Mouse (Mus musculus) MEL (cell line): ENCODE data around the gene Ptpre. TPM values are rescaled to one million over a fixed set of nuclear protein-coding genes. Genes with fewer than 3 reads are reported as not detected.

Source experiments
- DNase-seq: peaks from one replicate; pipeline ENCODE4 v3.0.0; 2011; ENCODE audit warnings: low read depth, low spot score
- H3K27ac ChIP-seq: 2 replicates; pipeline ENCODE4 v1.5.1; 2012; ENCODE audit warnings: low read depth, mild to moderate bottlenecking, control low read depth, low read length, moderate library complexity; ENCODE audit not compliant: control insufficient read depth
- H3K27me3 ChIP-seq, 2 experiments: fragments of 150-350 bp in 1 of 2; sonication (generic) in 1 of 2; 2 replicates each; pipeline ENCODE4 v1.6.1; 2012; ENCODE audit warnings: low read length in 2 of 2, mild to moderate bottlenecking in 2 of 2, improper control_type of control experiment in 1 of 2, moderate library complexity in 1 of 2; ENCODE audit not compliant: insufficient read depth in 2 of 2, control insufficient read depth in 1 of 2
- H3K36me3 ChIP-seq, 2 experiments: 2 replicates each; pipeline ENCODE4 v1.6.1; 2012 to 2014; ENCODE audit warnings: low read length in 2 of 2, improper control_type of control experiment in 1 of 2, inconsistent platforms in 1 of 2, mild to moderate bottlenecking in 1 of 2; ENCODE audit not compliant: insufficient read depth in 2 of 2, control insufficient read depth in 1 of 2
- H3K4me1 ChIP-seq, 2 experiments: fragments of 150-350 bp in 1 of 2; sonication (generic) in 1 of 2; 2 replicates each; pipeline ENCODE4 v1.6.1; 2012; ENCODE audit warnings: low read length in 2 of 2, improper control_type of control experiment in 1 of 2, mild to moderate bottlenecking in 1 of 2; ENCODE audit not compliant: insufficient read depth in 2 of 2, control insufficient read depth in 1 of 2
- H3K4me3 ChIP-seq, 2 experiments: fragments of 150-350 bp in 1 of 2; sonication (generic) in 1 of 2; 2 replicates each; pipeline ENCODE4 v1.5.1; 2012; ENCODE audit warnings: low read depth in 2 of 2, low read length in 2 of 2, mild to moderate bottlenecking in 2 of 2, moderate library complexity in 2 of 2, control low read depth in 1 of 2, improper control_type of control experiment in 1 of 2; ENCODE audit not compliant: control insufficient read depth in 1 of 2, insufficient read depth in 1 of 2
- H3K79me2 ChIP-seq: 2 replicates; pipeline ENCODE4 v1.6.1; 2012; ENCODE audit warnings: mild to moderate bottlenecking, low read length, moderate library complexity; ENCODE audit not compliant: control insufficient read depth, poor library complexity, insufficient read depth
- H3K9ac ChIP-seq: 2 replicates; pipeline ENCODE4 v1.6.1; 2012; ENCODE audit warnings: low read depth, mild to moderate bottlenecking, control low read depth, low read length, moderate library complexity; ENCODE audit not compliant: control insufficient read depth, poor library complexity, severe bottlenecking
- H3K9me3 ChIP-seq: fragments of 150-350 bp; sonication (generic); replicated peaks from 2 replicates; pipeline ENCODE4 v1.6.1; 2012; ENCODE audit warnings: mild to moderate bottlenecking, low read length, improper control_type of control experiment, moderate library complexity; ENCODE audit not compliant: insufficient read depth
- CHD2 ChIP-seq: IDR thresholded peaks from 2 replicates; pipeline ENCODE4 v1.6.1; 2011; ENCODE audit warnings: low read length, improper control_type of control experiment
- CTCF ChIP-seq, 3 experiments: IDR thresholded peaks in 2 of 3; conservative IDR thresholded peaks in 1 of 3; 2 replicates each; pipeline ENCODE4 v1.5.1; 2011 to 2012; ENCODE audit warnings: low read length in 3 of 3, low read depth in 2 of 3, mild to moderate bottlenecking in 2 of 3, improper control_type of control experiment in 1 of 3, inconsistent platforms in 1 of 3, mixed read lengths in 1 of 3, moderate library complexity in 1 of 3; ENCODE audit not compliant: control insufficient read depth in 1 of 3, insufficient read depth in 1 of 3, poor library complexity in 1 of 3, severe bottlenecking in 1 of 3
- ETS1 ChIP-seq: IDR thresholded peaks from 2 replicates; pipeline ENCODE4 v1.6.1; 2012; ENCODE audit warnings: low read depth, mild to moderate bottlenecking, inconsistent platforms, low read length, improper control_type of control experiment, moderate library complexity
- GABPA ChIP-seq: IDR thresholded peaks from 2 replicates; pipeline ENCODE4 v1.6.1; 2012; ENCODE audit warnings: low read depth, mild to moderate bottlenecking, inconsistent platforms, low read length, improper control_type of control experiment, moderate library complexity
- GATA1 ChIP-seq: IDR thresholded peaks from 2 replicates; pipeline ENCODE4 v1.6.1; 2011; ENCODE audit warnings: low read depth, low read length, improper control_type of control experiment
- JUND ChIP-seq: IDR thresholded peaks from 2 replicates; pipeline ENCODE4 v1.6.1; 2011; ENCODE audit warnings: low read depth, mild to moderate bottlenecking, improper control_type of control experiment, low read length
- MAFK ChIP-seq: IDR thresholded peaks from 2 replicates; pipeline ENCODE4 v1.6.1; 2011; ENCODE audit warnings: low read depth, mild to moderate bottlenecking, low read length, improper control_type of control experiment, borderline replicate concordance
- MAZ ChIP-seq: IDR thresholded peaks from 2 replicates; pipeline ENCODE4 v1.6.1; 2012; ENCODE audit warnings: low read depth, mild to moderate bottlenecking, inconsistent platforms, low read length, improper control_type of control experiment
- MXI1 ChIP-seq: IDR thresholded peaks from 2 replicates; pipeline ENCODE4 v1.6.1; 2011; ENCODE audit warnings: mild to moderate bottlenecking, low read depth, low read length, improper control_type of control experiment
- MYC ChIP-seq: IDR thresholded peaks from 2 replicates; pipeline ENCODE4 v1.6.1; 2011; ENCODE audit warnings: low read depth, mild to moderate bottlenecking, low read length, improper control_type of control experiment, moderate library complexity
- NRF1 ChIP-seq: IDR thresholded peaks from 2 replicates; pipeline ENCODE4 v1.6.1; 2014; ENCODE audit warnings: low read depth, mild to moderate bottlenecking, inconsistent platforms, low read length, improper control_type of control experiment, moderate library complexity; ENCODE audit not compliant: poor library complexity, insufficient read depth, severe bottlenecking
- POLR2A ChIP-seq, 2 experiments: IDR thresholded peaks; 2 replicates each; pipeline ENCODE4 v1.6.1; 2011 to 2012; ENCODE audit warnings: low read length in 2 of 2, mild to moderate bottlenecking in 2 of 2, control low read depth in 1 of 2, improper control_type of control experiment in 1 of 2, low read depth in 1 of 2, moderate library complexity in 1 of 2; ENCODE audit not compliant: control insufficient read depth in 1 of 2, insufficient read depth in 1 of 2, poor library complexity in 1 of 2
- RCOR1 ChIP-seq: IDR thresholded peaks from 2 replicates; pipeline ENCODE4 v1.6.1; 2012; ENCODE audit warnings: low read depth, mild to moderate bottlenecking, inconsistent platforms, low read length, improper control_type of control experiment
- SMC3 ChIP-seq: IDR thresholded peaks from 2 replicates; pipeline ENCODE4 v1.6.1; 2011; ENCODE audit warnings: low read depth, low read length, improper control_type of control experiment
- TAL1 ChIP-seq: IDR thresholded peaks from 2 replicates; pipeline ENCODE4 v1.6.1; 2012; ENCODE audit warnings: mild to moderate bottlenecking, inconsistent platforms, low read length, moderate library complexity, mixed read lengths
- TBP ChIP-seq: IDR thresholded peaks from 2 replicates; pipeline ENCODE4 v1.8.0; 2011; ENCODE audit warnings: low read depth, low read length, improper control_type of control experiment
- UBTF ChIP-seq: IDR thresholded peaks from 2 replicates; pipeline ENCODE4 v1.6.1; 2012; ENCODE audit warnings: low read depth, mild to moderate bottlenecking, inconsistent platforms, low read length, improper control_type of control experiment, moderate library complexity, borderline replicate concordance; ENCODE audit not compliant: insufficient read depth
- USF1 ChIP-seq: IDR thresholded peaks from 2 replicates; pipeline ENCODE4 v1.6.1; 2014; ENCODE audit warnings: low read depth, mild to moderate bottlenecking, inconsistent platforms, low read length, improper control_type of control experiment, moderate library complexity
- ZC3H11A ChIP-seq: IDR thresholded peaks from 2 replicates; pipeline ENCODE4 v1.6.1; 2012; ENCODE audit warnings: low read depth, mild to moderate bottlenecking, inconsistent platforms, low read length, improper control_type of control experiment
- ZKSCAN1 ChIP-seq: IDR thresholded peaks from 2 replicates; pipeline ENCODE4 v1.6.1; 2012; ENCODE audit warnings: low read depth, mild to moderate bottlenecking, inconsistent platforms, low read length, improper control_type of control experiment, moderate library complexity
- ZNF384 ChIP-seq: IDR thresholded peaks from 2 replicates; pipeline ENCODE4 v1.6.1; 2012; ENCODE audit warnings: low read depth, mild to moderate bottlenecking, inconsistent platforms, low read length, improper control_type of control experiment
- polyA plus RNA-seq, 2 experiments: library from polyadenylated mRNA; stranded (reverse) in 1 of 2; unstranded in 1 of 2; fragments of >175 nt in 1 of 2; fragments of >200 nt in 1 of 2; gene quantifications; 2 replicates each; pipeline versions ENCODE4 v1.2.1 to v1.2.4; 2012; ENCODE audit warnings: low replicate concordance in 2 of 2, low read depth in 1 of 2; ENCODE audit not compliant: insufficient read length in 2 of 2, insufficient read depth in 1 of 2, missing spikeins in 1 of 2
- total RNA-seq: library from RNA; depleted of rRNA; stranded (reverse); fragments of 300-350 nt; gene quantifications from 2 replicates; pipeline ENCODE4 v1.2.3, GENCODE M21; 2012

Gene Ptpre
- total and polyA plus RNA-seq, 3 experiments: 4.9 to 12.9 TPM; not detected in 1

GRCm38 (mm10) chr7:135585125-135585687, 47.9 kb downstream of the Ptpre start (continued):
- TF ChIP-seq TAL1 (peak; percentile 25; the same call in 1 of the 2 replicates), MYC (no peak), SMC3 (0 out of 2 replicates have a peak, but pooled peaks have one; percentile 3), JUND (no peak), NRF1 (no peak), GABPA (no peak), GATA1 (peak; percentile 61)

GRCm38 (mm10) chr7:135586402-135586801, 49.1 kb downstream of the Ptpre start:
- Histone ChIP-seq H3K4me3 (no peak overlapping the region; a peak in 1 of 4 replicates), H3K79me2 (peaks cover 17% of the 10 kb centered on the region), H3K9ac (no peak overlapping the region), H3K27me3 (no peaks in the 10 kb centered on the region), H3K36me3 (peaks cover 0 to 53% of the 10 kb centered on the region in 2 experiments; a peak in 2 of 4 replicates), H3K4me1 (peaks cover 15 to 46% of the 10 kb centered on the region in 2 experiments), H3K9me3 (no peaks in the 10 kb centered on the region), H3K27ac (no peak overlapping the region)
- TF ChIP-seq MAZ (no peak), MXI1 (no peak), MAFK (no peak), USF1 (no peak), TBP (no peak), CTCF (IDR thresholded peaks at IDR 0.05 in 2 of 3, conservative IDR thresholded peaks at IDR 0.05 in 1 of 3; ENCODE audit: control insufficient read depth in 1 of 3, insufficient read depth in 1 of 3, low read depth in 2 of 3, low read length in 3 of 3, poor library complexity in 1 of 3, severe bottlenecking in 1 of 3) (no peak), UBTF (no peak), RCOR1 (no peak), ZKSCAN1 (no peak), CHD2 (no peak), NRF1 (no peak), SMC3 (no peak), ZNF384 (no peak), POLR2A (IDR thresholded peaks at IDR 0.05; ENCODE audit: control insufficient read depth in 1 of 2, insufficient read depth in 1 of 2, low read depth in 1 of 2, low read length in 2 of 2, poor library complexity in 1 of 2) (no peak), ETS1 (no peak), GABPA (no peak), ZC3H11A (no peak)
- no peak for DNase-seq
